Mouse (Mus musculus) bone marrow macrophage, adult 2 months (primary cell): ENCODE measurements at regions not wholly inside any gene's neighbourhood (a gene's known extent, or its start where the extent isn't known, plus 50 kb on each side); places are given as distances from the start of the nearest gene placed in this dataset.

ENCODE experiments used
- H3K27ac ChIP-seq: 2 replicates; pipeline ENCODE4 v1.5.1; 2012; ENCODE audit warnings: low read depth, low read length; ENCODE audit not compliant: insufficient read depth
- H3K4me1 ChIP-seq: 2 replicates; pipeline ENCODE4 v1.6.1; 2012; ENCODE audit warnings: low read length; ENCODE audit not compliant: control insufficient read depth, insufficient read depth
- H3K4me3 ChIP-seq: 2 replicates; pipeline ENCODE4 v1.5.1; 2012; ENCODE audit warnings: mild to moderate bottlenecking, low read length, moderate library complexity; ENCODE audit not compliant: insufficient read depth
- CTCF ChIP-seq: IDR thresholded peaks from 2 replicates; pipeline ENCODE4 v1.5.1; 2012; ENCODE audit warnings: low read depth, mild to moderate bottlenecking, low read length, moderate library complexity
- POLR2A ChIP-seq: IDR thresholded peaks from 2 replicates; pipeline ENCODE4 v1.6.1; 2012; ENCODE audit warnings: mild to moderate bottlenecking, low read depth, low read length, borderline replicate concordance

DNA sequence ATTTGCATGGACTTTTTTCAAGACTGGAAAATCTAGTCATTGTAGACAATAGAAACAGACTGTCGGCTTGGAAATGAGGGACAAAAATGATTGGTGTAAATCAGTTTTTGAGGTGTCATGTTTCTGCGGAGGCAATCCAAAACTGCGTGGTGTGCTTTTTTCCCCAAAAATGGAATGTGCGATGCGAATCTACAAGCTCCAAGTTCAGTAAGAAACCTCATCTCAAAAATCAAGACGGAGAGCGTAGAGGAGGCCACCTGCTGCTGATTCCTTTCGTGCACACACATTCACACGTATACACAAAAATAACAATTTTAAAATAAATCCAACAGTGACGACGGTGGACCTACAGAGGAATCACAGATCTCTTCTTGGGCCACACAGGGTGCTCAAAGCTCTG lies 170.5 kb upstream of the Adgrl2 start:
- no peak for TF ChIP-seq CTCF
- TF ChIP-seq POLR2A, result no peak
- Histone ChIP-seq H3K4me1 (no peaks in the 10 kb centered on the region), H3K27ac (no peak overlapping the region), H3K4me3 (no peak overlapping the region)

DNA sequence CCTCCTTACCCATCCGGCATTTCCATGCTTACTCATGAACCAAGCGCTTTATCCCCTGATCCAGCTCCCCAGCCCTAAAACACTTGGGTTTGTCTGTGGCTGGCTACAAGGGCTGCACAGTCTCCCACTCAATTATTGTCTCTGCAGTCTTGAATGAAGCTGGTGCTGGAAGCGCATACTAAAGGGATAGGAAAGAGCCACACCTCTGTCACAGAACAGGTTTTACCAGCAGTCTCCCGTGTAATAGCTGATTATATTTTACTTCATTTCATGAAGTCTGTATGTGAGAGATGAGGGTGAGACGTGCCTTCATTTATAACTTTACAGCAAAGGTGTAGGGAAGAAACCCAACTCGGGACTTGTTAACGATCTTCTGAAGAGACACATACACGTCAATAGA lies 167.0 kb upstream of the Adgrl2 start:
- H3K27ac ChIP-seq, result no peak overlapping the region
- no peaks in the 10 kb centered on the region for H3K4me1 ChIP-seq
- TF ChIP-seq POLR2A, result no peak
- no peak for TF ChIP-seq CTCF
- H3K4me3 ChIP-seq, result no peak overlapping the region

GRCm38 (mm10) chr3:149152312-149152711 lies 162.0 kb upstream of the Adgrl2 start:
- no peak for TF ChIP-seq POLR2A
- TF ChIP-seq CTCF, result no peak
- H3K4me1 ChIP-seq, result peaks cover 4% of the 10 kb centered on the region
- H3K4me3 ChIP-seq, result no peak overlapping the region
- no peak overlapping the region for H3K27ac ChIP-seq

GRCm38 (mm10) chr3:149150796-149151195 lies 160.4 kb upstream of the Adgrl2 start:
- Histone ChIP-seq H3K4me3 (no peak overlapping the region), H3K4me1 (peaks cover 4% of the 10 kb centered on the region), H3K27ac (no peak overlapping the region)
- no peak for TF ChIP-seq POLR2A
- TF ChIP-seq CTCF, result no peak

GRCm38 (mm10) chr3:149148608-149149007 lies 158.3 kb upstream of the Adgrl2 start:
- TF ChIP-seq POLR2A (no peak), CTCF (no peak)
- Histone ChIP-seq H3K4me1 (peaks cover 4% of the 10 kb centered on the region), H3K27ac (no peak overlapping the region), H3K4me3 (no peak overlapping the region)

DNA sequence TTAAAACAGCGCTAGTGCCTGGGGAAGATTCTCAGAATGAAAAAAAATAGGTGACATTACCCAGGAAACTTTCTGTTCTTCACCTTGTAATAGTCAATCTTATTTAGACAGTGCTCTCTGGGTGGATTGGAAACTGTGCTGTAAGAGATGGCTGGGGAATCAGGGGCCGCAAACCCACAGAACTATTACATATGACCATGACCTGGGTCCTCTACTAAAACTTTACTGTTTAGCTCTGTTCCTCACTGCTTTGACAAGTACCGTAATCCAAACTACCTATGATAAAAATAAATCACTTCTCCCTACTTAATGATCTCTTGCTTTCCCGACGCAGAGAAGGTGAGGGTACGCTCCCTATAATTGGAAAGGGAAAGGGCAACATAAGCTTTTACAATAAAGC lies 157.6 kb upstream of the Adgrl2 start:
- Histone ChIP-seq H3K4me1 (peaks cover 4% of the 10 kb centered on the region), H3K4me3 (no peak overlapping the region), H3K27ac (no peak overlapping the region)
- no peak for TF ChIP-seq CTCF

DNA sequence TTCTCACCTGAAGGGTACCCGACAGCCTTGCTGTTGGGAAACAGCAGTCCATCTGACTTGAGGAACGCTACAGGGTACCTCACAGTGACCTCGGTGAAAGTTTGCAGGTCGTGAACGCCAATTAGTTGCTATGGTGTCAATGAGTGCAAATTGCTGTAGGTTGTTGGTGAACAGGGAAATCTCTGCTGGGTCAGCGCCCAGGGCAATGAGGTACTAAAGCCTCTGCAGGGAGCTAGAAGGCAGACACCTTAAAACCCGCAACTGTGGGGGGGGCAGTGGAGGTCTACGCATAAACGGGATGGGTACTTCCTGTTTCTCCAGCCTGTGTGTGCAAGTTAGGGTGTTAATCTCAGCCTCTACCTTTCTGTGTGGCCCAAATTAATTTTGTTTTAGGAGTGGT lies 156.3 kb upstream of the Adgrl2 start:
- H3K4me3 ChIP-seq, result no peak overlapping the region
- H3K4me1 ChIP-seq, result peaks cover 4% of the 10 kb centered on the region
- TF ChIP-seq POLR2A (no peak), CTCF (no peak)
- H3K27ac ChIP-seq, result no peak overlapping the region

DNA sequence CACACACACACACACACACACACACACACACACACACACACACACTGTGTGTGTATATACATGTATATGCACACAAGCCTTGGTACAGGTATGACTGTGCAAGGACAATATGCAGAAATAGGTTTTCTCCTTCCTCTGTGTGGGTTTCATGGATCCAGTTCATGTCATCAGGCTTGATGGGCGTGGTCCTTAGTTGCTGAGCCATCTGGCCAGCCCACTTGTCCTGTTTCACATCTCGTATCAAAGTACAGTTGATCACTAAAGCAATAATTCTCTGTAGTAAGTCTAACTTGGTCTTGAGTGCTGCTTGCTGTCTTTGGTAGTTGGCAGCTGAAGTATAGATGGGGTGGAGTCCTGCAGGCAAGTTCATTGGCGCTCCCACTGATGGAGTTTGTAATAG lies 150.1 kb upstream of the Adgrl2 start:
- no peak for TF ChIP-seq CTCF
- TF ChIP-seq POLR2A, result no peak
- Histone ChIP-seq H3K27ac (no peak overlapping the region), H3K4me3 (no peak overlapping the region), H3K4me1 (no peaks in the 10 kb centered on the region)

DNA sequence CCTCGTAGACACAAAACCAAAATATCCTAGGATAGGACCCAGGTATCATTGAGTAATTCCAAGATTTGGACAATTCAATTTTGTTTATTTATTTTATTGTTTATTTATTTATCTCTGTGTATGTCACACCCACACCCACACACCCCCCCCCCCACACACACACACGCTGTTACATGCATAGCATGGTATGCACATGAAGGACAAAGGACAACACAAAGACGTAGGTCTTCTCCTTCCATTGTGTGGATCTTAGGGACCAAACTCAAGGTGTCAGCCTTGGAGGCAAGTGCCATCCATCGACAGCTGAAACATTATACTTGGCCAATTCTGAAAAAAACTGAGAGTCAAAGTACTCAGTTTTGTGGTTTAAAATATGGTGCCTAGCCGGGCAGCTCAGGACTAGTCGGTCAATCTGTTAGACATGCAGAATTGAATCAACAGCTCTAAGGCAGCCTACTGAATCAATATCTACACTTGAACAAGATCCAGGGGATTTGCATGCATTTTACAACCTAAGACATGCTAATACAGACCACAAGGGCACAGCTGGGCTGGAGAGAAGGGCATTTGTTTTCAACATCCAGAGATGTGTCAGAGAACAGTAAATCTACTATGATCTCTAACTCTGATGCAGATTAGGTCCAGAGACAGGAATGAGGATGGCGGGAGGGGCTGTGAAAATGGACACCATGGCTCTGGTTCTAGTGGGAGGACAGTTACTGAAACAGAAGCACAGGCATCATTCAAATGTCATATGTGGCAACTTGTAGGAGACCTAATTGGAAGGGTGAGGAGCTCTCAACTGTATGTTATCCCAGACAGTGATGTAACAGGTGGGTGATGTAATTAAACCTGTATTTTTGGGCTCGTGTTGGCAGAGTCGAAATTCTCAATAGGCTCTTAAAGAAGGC lies 143.9 kb upstream of the Adgrl2 start:
- no peak overlapping the region for H3K27ac ChIP-seq
- H3K4me3 ChIP-seq, result no peak overlapping the region
- TF ChIP-seq CTCF (no peak), POLR2A (no peak)
- no peaks in the 10 kb centered on the region for H3K4me1 ChIP-seq

GRCm38 (mm10) chr3:149118806-149119205 lies 128.5 kb upstream of the Adgrl2 start:
- Histone ChIP-seq H3K4me3 (no peak overlapping the region), H3K4me1 (0 out of 2 replicates have a peak, but pooled peaks cover 3% of the 10 kb centered on the region)
- no peak for TF ChIP-seq CTCF
- no peak for TF ChIP-seq POLR2A

GRCm38 (mm10) chr3:149117684-149118056 lies 127.3 kb upstream of the Adgrl2 start:
- Histone ChIP-seq H3K4me1 (0 out of 2 replicates have a peak, but pooled peaks cover 6% of the 10 kb centered on the region), H3K4me3 (no peak overlapping the region), H3K27ac (no peak overlapping the region)
- no peak for TF ChIP-seq CTCF
- no peak for TF ChIP-seq POLR2A

More at GRCm38 (mm10) chr3:149118806-149119205, 128.5 kb upstream of the Adgrl2 start:
- H3K27ac ChIP-seq, result no peak overlapping the region
